Mouse (Mus musculus) kidney, adult 8-10 months (tissue): ENCODE measurements around the gene Lst1.

Source experiments
- DNase-seq, 2 experiments: peaks; one replicate each; pipeline ENCODE4 v3.0.0; 2022

The Lst1 gene

GRCm38 (mm10) chr17:35156461-35157200 lies 31.6 kb downstream of the Lst1 start:
- DNase-seq: no peak

GRCm38 (mm10) chr17:35155451-35155850 lies 32.8 kb downstream of the Lst1 start:
- DNase-seq: no peak

DNA sequence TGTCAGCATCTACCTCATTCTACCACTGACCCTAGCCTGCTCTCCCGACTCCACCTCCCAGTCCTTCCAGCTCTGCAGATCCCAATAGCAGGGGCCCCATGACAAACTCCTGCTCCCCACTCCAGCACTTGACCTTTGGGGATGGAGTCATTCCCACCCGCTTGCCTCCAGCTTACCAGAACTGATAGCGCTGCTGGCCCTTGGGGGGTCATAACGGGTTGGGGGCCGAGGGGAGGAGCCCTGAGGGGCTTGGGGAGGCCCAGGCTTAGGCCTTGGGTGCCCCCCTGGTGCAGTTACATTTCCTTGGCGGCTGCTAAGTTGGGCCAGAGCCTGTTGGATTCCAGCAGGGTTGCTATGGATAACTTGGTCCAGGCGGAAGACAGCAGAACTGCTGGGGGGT lies 33.6 kb downstream of the Lst1 start:
- DNase-seq: no peak

GRCm38 (mm10) chr17:35153931-35154330 lies 34.3 kb downstream of the Lst1 start:
- no peak for DNase-seq

- no peak for DNase-seq
These were observed 35.2 kb downstream of the Lst1 start for GRCm38 (mm10) chr17:35153077-35153476.

DNA sequence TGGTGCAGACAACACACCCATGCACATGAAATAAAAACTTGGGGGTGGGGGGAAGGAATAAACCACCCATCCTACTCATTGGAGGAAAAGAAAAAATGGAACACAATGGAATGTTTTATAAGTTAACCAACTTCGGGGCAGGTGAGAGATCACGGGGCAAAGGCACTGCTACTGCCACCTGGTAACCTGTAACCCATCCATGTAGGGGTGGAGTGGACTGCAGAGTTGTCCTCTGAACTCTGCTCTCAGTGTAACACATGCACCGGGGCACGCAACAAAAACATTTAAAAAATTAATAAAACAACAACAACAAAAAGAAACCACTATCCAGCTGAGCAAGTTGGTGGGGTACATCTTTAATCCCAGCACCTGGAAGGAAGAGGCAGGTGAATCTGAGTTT lies 36.1 kb downstream of the Lst1 start:
- no peak for DNase-seq

- DNase-seq: no peak
These were observed 40.2 kb downstream of the Lst1 start for GRCm38 (mm10) chr17:35147922-35148639.

GRCm38 (mm10) chr17:35147348-35147747 lies 40.9 kb downstream of the Lst1 start:
- DNase-seq: no peak

DNA sequence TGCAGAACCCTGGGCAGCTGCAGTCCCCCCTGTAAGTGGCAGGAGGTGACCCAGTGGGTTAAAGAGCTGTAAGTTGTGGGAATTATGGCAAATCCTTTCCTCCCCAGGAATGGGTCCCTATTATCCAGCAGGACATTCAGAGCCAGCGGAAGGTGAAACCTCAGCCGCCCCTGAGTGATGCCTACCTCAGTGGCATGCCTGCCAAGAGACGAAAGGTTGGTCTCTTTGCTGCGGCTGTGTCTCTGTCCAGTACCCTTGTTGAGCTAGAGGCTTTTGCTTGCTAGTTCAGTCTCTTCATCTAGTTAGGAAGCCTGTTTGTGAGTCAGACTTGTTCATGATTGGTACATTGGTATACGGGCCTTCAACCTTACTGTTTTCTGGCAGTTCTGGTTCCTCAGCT lies 42.1 kb downstream of the Lst1 start:
- no peak for DNase-seq

GRCm38 (mm10) chr17:35141971-35142370 lies 46.3 kb downstream of the Lst1 start:
- DNase-seq: no peak

- no peak for DNase-seq
These were observed 47.7 kb downstream of the Lst1 start for GRCm38 (mm10) chr17:35140490-35140996.

DNA sequence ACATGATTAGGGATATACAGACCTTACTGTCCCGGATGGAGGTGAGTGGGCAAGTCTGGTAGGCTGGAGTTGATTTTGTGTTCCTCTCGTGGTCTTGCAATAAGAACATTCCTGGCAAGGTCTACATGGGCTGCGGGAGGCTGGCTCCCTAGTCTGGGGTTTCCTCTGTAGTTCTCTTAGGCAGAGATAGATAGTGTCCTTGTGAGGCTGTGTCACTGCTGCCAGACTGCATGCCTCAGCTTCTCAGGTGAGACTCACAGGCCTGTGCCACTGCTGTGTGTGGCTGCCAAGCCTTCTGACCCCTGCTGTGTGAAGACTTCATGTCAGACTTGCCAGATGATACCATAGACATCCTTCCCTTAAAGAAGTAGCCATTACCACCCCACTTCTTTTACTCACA lies 49.0 kb downstream of the Lst1 start:
- no peak for DNase-seq

DNA sequence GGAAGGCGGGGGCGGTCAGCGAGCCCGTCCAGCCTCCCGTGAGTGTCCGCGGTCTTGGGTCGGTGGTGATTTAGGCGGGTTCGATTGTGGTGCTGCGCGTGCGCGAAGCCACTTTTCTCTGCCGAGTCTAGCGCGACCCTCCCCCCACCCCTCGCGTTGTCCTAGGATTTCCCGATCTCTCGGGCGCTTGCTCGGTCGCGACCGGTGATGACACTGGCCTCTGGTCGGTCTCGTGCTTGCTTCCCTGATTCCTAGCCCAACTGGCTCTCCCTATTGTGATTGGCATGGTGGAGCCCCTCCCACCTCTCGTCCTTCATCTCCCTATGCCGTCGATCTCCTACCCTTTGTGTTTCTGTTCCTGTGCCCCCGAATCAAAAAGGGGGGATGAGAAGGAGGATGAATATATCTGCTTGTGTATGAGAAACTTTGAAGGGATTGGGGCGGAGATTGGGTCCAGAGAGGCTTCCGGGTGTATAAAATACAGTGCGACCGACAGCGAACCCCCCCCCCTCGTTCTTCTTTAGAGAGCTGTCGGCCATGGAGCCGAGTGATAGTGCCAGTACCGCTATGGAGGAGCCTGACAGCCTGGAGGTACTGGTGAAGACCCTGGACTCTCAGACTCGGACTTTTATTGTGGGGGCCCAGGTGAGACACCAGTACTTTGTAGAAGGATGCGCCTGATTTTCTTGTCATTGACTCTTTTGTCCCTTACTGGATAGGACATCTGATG lies 52.5 kb downstream of the Lst1 start:
- DNase-seq: no peak
